Mouse (Mus musculus): ENCODE data around the gene Cyp19a1.

DNA sequence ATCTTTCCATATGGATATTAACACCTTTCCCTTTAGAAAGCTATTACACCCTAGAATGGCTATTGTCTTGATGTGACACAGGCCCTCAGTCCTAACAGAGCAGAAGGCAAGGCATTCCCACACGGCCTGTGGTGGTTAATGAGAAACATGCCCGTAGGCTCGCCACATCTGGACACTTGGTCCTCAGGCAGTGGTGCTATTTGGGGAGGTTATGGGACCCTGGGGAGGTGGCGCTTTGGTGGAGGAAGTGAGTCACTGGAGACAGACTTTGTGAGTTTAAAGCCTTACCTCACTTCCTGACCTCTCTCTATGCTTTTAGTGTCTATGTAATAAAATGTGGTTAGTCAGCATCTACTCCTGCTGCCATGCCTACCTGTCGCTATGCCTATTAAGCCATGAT, 114.2 kb downstream of the Cyp19a1 start:
- TF ChIP-seq CTCF (IDR thresholded peaks at IDR 0.05; ENCODE audit: borderline replicate concordance, extremely low read depth, insufficient read depth, insufficient read length) (no peak), POLR2A (IDR thresholded peaks at IDR 0.05; ENCODE audit: borderline replicate concordance, extremely low read depth, insufficient read depth, insufficient read length, poor library complexity, severe bottlenecking) (no peak)

Data from brain, embryonic 14.5 days (tissue).